Comparison of ENCODE assay signal across 30 mouse cellular contexts in the genomic region with DNA sequence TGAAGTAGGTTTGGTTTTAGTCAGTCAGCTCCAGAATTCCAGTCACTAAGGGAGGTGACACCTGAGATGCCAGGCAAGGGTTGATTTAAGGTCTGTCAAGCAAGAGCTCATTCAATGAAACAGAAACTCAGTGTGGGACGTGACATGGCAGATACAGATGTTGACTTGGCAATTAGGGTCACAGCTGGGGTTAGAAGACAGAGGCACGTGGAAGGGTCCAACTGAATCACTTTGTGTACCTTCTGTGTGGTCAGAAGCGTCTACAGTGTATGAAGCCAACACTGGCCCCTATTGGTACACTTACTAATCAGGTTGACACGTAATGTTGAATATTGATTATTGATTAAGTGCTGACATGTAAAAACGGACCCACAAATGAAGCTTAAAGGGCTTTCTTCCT. TPM values are rescaled to one million over a fixed set of nuclear protein-coding genes. Genes with fewer than 3 reads are reported as not detected.
"Had no signal": no experiment of that assay in that cellular context is flagged by ENCODE, and none has a peak within 500 bp of the region (broad histone marks: within the 10 kb centered on the region; RNA-seq: fewer than 3 reads in every experiment).

No protein-coding gene starts in this region.

- H3K9me3 ChIP-seq: heart, embryonic 13.5 days; heart, embryonic 15.5 days; hindbrain, embryonic 13.5 days; hindbrain, embryonic 15.5 days; limb, embryonic 10.5 days; limb, embryonic 12.5 days; liver, embryonic 12.5 days had no signal

- H3K4me3 ChIP-seq: heart, embryonic 13.5 days; heart, embryonic 15.5 days; hindbrain, embryonic 13.5 days; hindbrain, embryonic 15.5 days; limb, embryonic 10.5 days; limb, embryonic 12.5 days; liver, embryonic 12.5 days had no signal

- DNase-seq: forebrain, postnatal 0 days; gastrocnemius, postnatal 14 days; gastrocnemius, postnatal 36 days; heart, adult 18-20 months; heart, postnatal 14 days; heart, postnatal 36 days; kidney, adult 11 months; kidney, adult 2 months; kidney, adult 9 months; kidney, postnatal 10 days; layer of hippocampus, adult 9-11 months; layer of hippocampus, postnatal 36 days; lung, adult 2 months had no signal

- H3K27ac ChIP-seq: heart, embryonic 13.5 days; heart, embryonic 15.5 days; hindbrain, embryonic 13.5 days; hindbrain, embryonic 15.5 days; hindbrain, postnatal 0 days; limb, embryonic 10.5 days; limb, embryonic 12.5 days; liver, embryonic 12.5 days; liver, embryonic 14.5 days had no signal

- H3K4me2 ChIP-seq: heart, embryonic 13.5 days; heart, embryonic 15.5 days; hindbrain, embryonic 13.5 days; hindbrain, embryonic 15.5 days; limb, embryonic 12.5 days; liver, embryonic 12.5 days had no signal

- ATAC-seq: forebrain, postnatal 0 days; hindbrain, postnatal 0 days; intestine, embryonic 16.5 days; liver, embryonic 12.5 days had no signal

- H3K36me3 ChIP-seq: heart, embryonic 13.5 days; heart, embryonic 15.5 days; hindbrain, embryonic 13.5 days; hindbrain, embryonic 15.5 days; limb, embryonic 10.5 days; limb, embryonic 12.5 days; liver, embryonic 12.5 days had no signal

- H3K27me3 ChIP-seq: heart, embryonic 15.5 days; hindbrain, embryonic 15.5 days; limb, embryonic 12.5 days had no signal

- H3K4me1 ChIP-seq: heart, embryonic 13.5 days; heart, embryonic 15.5 days; hindbrain, embryonic 13.5 days; hindbrain, embryonic 15.5 days; limb, embryonic 10.5 days; limb, embryonic 12.5 days; liver, embryonic 12.5 days had no signal

- H3K9ac ChIP-seq: forebrain, postnatal 0 days; heart, embryonic 13.5 days; heart, embryonic 15.5 days; hindbrain, embryonic 13.5 days; hindbrain, embryonic 15.5 days; limb, embryonic 12.5 days; liver, embryonic 12.5 days; liver, embryonic 14.5 days had no signal

RNA-seq across cellular contexts. Expression of a gene that starts 44.6 kb away (rescaled TPM):
- total RNA-seq: forebrain, postnatal 0 days; gastrocnemius, adult 8-10 months; gastrocnemius, postnatal 14 days; gastrocnemius, postnatal 36 days; hindbrain, postnatal 0 days; layer of hippocampus, adult 18-20 months; layer of hippocampus, adult 8-10 months; layer of hippocampus, postnatal 14 days; layer of hippocampus, postnatal 36 days; left cerebral cortex, postnatal 14 days had no signal
- polyA plus RNA-seq: forebrain, postnatal 0 days; heart, embryonic 13.5 days; hindbrain, embryonic 11.5 days; hindbrain, embryonic 13.5 days; hindbrain, embryonic 15.5 days; hindbrain, postnatal 0 days; intestine, embryonic 14.5 days; limb, embryonic 10.5 days; limb, embryonic 12.5 days had no signal
